Mouse (Mus musculus): ENCODE measurements around the gene Gm19402. TPM values are rescaled to one million over a fixed set of nuclear protein-coding genes. Genes with fewer than 3 reads are reported as not detected.
"Not testable (repeated sequence)": the region's sequence is repeated elsewhere in the genome, so short reads cannot be mapped to it uniquely, and the experiment has no call there.

Gm19402 gene
- polyA plus RNA-seq, 1 experiment from 2014 or later, result not detected

- H3K4me3 ChIP-seq (ENCODE audit: low read length), result no peak overlapping the region
- H3K4me2 ChIP-seq (ENCODE audit: low read length), result no peak overlapping the region
- H3K9ac ChIP-seq (ENCODE audit: low read depth, low read length), result no peak overlapping the region
- no peaks in the 10 kb centered on the region for H3K27me3 ChIP-seq (replicated peaks; ENCODE audit: control insufficient read depth, insufficient read depth, low read length)
- H3K27ac ChIP-seq (ENCODE audit: low read depth, low read length), result no peak overlapping the region
- no peaks in the 10 kb centered on the region for H3K36me3 ChIP-seq (ENCODE audit: control insufficient read depth, insufficient read depth, low read length)
- H3K4me1 ChIP-seq (ENCODE audit: control insufficient read depth, insufficient read depth, low read depth, low read length), result no peaks in the 10 kb centered on the region
- no peak for ATAC-seq
- WGBS, result 73% methylated on average over 4 of the region's 4 CpGs
- 0 out of 2 replicates have a peak, but pooled peaks cover 2% of the 10 kb centered on the region for H3K9me3 ChIP-seq (ENCODE audit: control insufficient read depth, low read length)
These were observed 23.2 kb upstream of the Gm19402 start for GRCm38 (mm10) chr10:77713734-77714133.

- not testable (repeated sequence) for H3K9me3 ChIP-seq (ENCODE audit: control insufficient read depth, low read length); ATAC-seq; H3K27ac ChIP-seq (ENCODE audit: low read depth, low read length); H3K9ac ChIP-seq (ENCODE audit: low read depth, low read length); H3K4me1 ChIP-seq (ENCODE audit: control insufficient read depth, insufficient read depth, low read depth, low read length); H3K27me3 ChIP-seq (replicated peaks; ENCODE audit: control insufficient read depth, insufficient read depth, low read length); H3K4me2 ChIP-seq (ENCODE audit: low read length); H3K4me3 ChIP-seq (ENCODE audit: low read length); H3K36me3 ChIP-seq (ENCODE audit: control insufficient read depth, insufficient read depth, low read length)
These were observed 20.6 kb upstream of the Gm19402 start, which contains the start of gene Gm10024 for GRCm38 (mm10) chr10:77711157-77711556. TSS of gene Gm10024 (plus strand) at chr10:77711457.

- Histone ChIP-seq H3K4me2 (ENCODE audit: low read length) (no peak overlapping the region), H3K27me3 (replicated peaks; ENCODE audit: control insufficient read depth, insufficient read depth, low read length) (no peaks in the 10 kb centered on the region), H3K36me3 (ENCODE audit: control insufficient read depth, insufficient read depth, low read length) (no peaks in the 10 kb centered on the region), H3K4me1 (ENCODE audit: control insufficient read depth, insufficient read depth, low read depth, low read length) (no peaks in the 10 kb centered on the region), H3K9ac (ENCODE audit: low read depth, low read length) (no peak overlapping the region), H3K4me3 (ENCODE audit: low read length) (no peak overlapping the region), H3K9me3 (ENCODE audit: control insufficient read depth, low read length) (0 out of 2 replicates have a peak, but pooled peaks cover 5% of the 10 kb centered on the region), H3K27ac (ENCODE audit: low read depth, low read length) (no peak overlapping the region)
- no peak for ATAC-seq
- 89% methylated on average over 3 of the region's 3 CpGs for WGBS
These were observed 19.3 kb upstream of the Gm19402 start for GRCm38 (mm10) chr10:77709831-77710230.

GRCm38 (mm10) chr10:77706326-77706725 is 15.8 kb upstream of the Gm19402 start, which contains the start of gene Gm10272:
TSS of gene Gm10272 (plus strand) at chr10:77706626.
- no peak within 1 kb of the TSS for H3K4me2 ChIP-seq (ENCODE audit: low read length)
- H3K27me3 ChIP-seq (replicated peaks; ENCODE audit: control insufficient read depth, insufficient read depth, low read length), result no peaks in the 10 kb centered on the region
- H3K4me3 ChIP-seq (ENCODE audit: low read length), result no peak within 1 kb of the TSS
- no peak within 1 kb of the TSS for H3K27ac ChIP-seq (ENCODE audit: low read depth, low read length)
- no peak for ATAC-seq
- H3K36me3 ChIP-seq (ENCODE audit: control insufficient read depth, insufficient read depth, low read length), result no peaks in the 10 kb centered on the region
- 93% methylated on average over 1 of the region's 1 CpGs for WGBS
- H3K9me3 ChIP-seq (ENCODE audit: control insufficient read depth, low read length), result peaks cover 9% of the 10 kb centered on the region; the same call in 1 of the 2 replicates
- no peak within 1 kb of the TSS for H3K9ac ChIP-seq (ENCODE audit: low read depth, low read length)
- no peaks in the 10 kb centered on the region for H3K4me1 ChIP-seq (ENCODE audit: control insufficient read depth, insufficient read depth, low read depth, low read length)

- Histone ChIP-seq H3K4me2 (ENCODE audit: low read length) (no peak within 1 kb of the TSS), H3K4me1 (ENCODE audit: control insufficient read depth, insufficient read depth, low read depth, low read length) (no peaks in the 10 kb centered on the region), H3K27ac (ENCODE audit: low read depth, low read length) (no peak within 1 kb of the TSS), H3K9ac (ENCODE audit: low read depth, low read length) (no peak within 1 kb of the TSS), H3K36me3 (ENCODE audit: control insufficient read depth, insufficient read depth, low read length) (no peaks in the 10 kb centered on the region), H3K9me3 (ENCODE audit: control insufficient read depth, low read length) (peaks cover 2% of the 10 kb centered on the region; the same call in 1 of the 2 replicates), H3K4me3 (ENCODE audit: low read length) (no peak within 1 kb of the TSS), H3K27me3 (replicated peaks; ENCODE audit: control insufficient read depth, insufficient read depth, low read length) (no peaks in the 10 kb centered on the region)
- WGBS, result 33% methylated on average over 4 of the region's 4 CpGs
- ATAC-seq, result no peak
These were observed 6.6 kb upstream of the Gm19402 start, which contains the start of gene Gm9508 for GRCm38 (mm10) chr10:77697133-77697532. TSS of gene Gm9508 (minus strand) at chr10:77697233.

- no peaks in the 10 kb centered on the region for H3K9me3 ChIP-seq (ENCODE audit: control insufficient read depth, low read length)
- no peaks in the 10 kb centered on the region for H3K36me3 ChIP-seq (ENCODE audit: control insufficient read depth, insufficient read depth, low read length)
- no peak overlapping the region for H3K4me2 ChIP-seq (ENCODE audit: low read length)
- no peak for ATAC-seq
- no peak overlapping the region for H3K4me3 ChIP-seq (ENCODE audit: low read length)
- no peak overlapping the region for H3K9ac ChIP-seq (ENCODE audit: low read depth, low read length)
- H3K27ac ChIP-seq (ENCODE audit: low read depth, low read length), result no peak overlapping the region
- H3K4me1 ChIP-seq (ENCODE audit: control insufficient read depth, insufficient read depth, low read depth, low read length), result peaks cover 3% of the 10 kb centered on the region; the same call in 1 of the 2 replicates
- peaks cover 18% of the 10 kb centered on the region for H3K27me3 ChIP-seq (replicated peaks; ENCODE audit: control insufficient read depth, insufficient read depth, low read length)
- 43% methylated on average over 10 of the region's 10 CpGs for WGBS
These were observed 3.5 kb downstream of the Gm19402 start for GRCm38 (mm10) chr10:77687021-77687420.

GRCm38 (mm10) chr10:77685895-77686664 is 4.5 kb downstream of the Gm19402 start, which contains the start of gene Tspear:
TSS of gene Tspear (plus strand) at chr10:77686569.
- no peaks in the 10 kb centered on the region for H3K36me3 ChIP-seq (ENCODE audit: control insufficient read depth, insufficient read depth, low read length)
- no peak within 1 kb of the TSS for H3K4me2 ChIP-seq (ENCODE audit: low read length)
- H3K4me3 ChIP-seq (ENCODE audit: low read length), result no peak within 1 kb of the TSS
- peaks cover 3% of the 10 kb centered on the region; the same call in 1 of the 2 replicates for H3K4me1 ChIP-seq (ENCODE audit: control insufficient read depth, insufficient read depth, low read depth, low read length)
- H3K27me3 ChIP-seq (replicated peaks; ENCODE audit: control insufficient read depth, insufficient read depth, low read length), result peaks cover 18% of the 10 kb centered on the region
- no peaks in the 10 kb centered on the region for H3K9me3 ChIP-seq (ENCODE audit: control insufficient read depth, low read length)
- WGBS, result 11% methylated on average over 22 of the region's 22 CpGs
- H3K27ac ChIP-seq (ENCODE audit: low read depth, low read length), result no peak within 1 kb of the TSS
- H3K9ac ChIP-seq (ENCODE audit: low read depth, low read length), result no peak within 1 kb of the TSS
- no peak; the same call in 1 of the 2 replicates for ATAC-seq

- H3K27me3 ChIP-seq (replicated peaks; ENCODE audit: control insufficient read depth, insufficient read depth, low read length), result peaks cover 22% of the 10 kb centered on the region
- no peak overlapping the region for H3K4me2 ChIP-seq (ENCODE audit: low read length)
- H3K27ac ChIP-seq (ENCODE audit: low read depth, low read length), result no peak overlapping the region
- 38% methylated on average over 8 of the region's 8 CpGs for WGBS
- peaks cover 3% of the 10 kb centered on the region; the same call in 1 of the 2 replicates for H3K4me1 ChIP-seq (ENCODE audit: control insufficient read depth, insufficient read depth, low read depth, low read length)
- H3K36me3 ChIP-seq (ENCODE audit: control insufficient read depth, insufficient read depth, low read length), result no peaks in the 10 kb centered on the region
- H3K9me3 ChIP-seq (ENCODE audit: control insufficient read depth, low read length), result no peaks in the 10 kb centered on the region
- ATAC-seq, result no peak
- no peak overlapping the region for H3K9ac ChIP-seq (ENCODE audit: low read depth, low read length)
- no peak overlapping the region for H3K4me3 ChIP-seq (ENCODE audit: low read length)
These were observed 6.4 kb downstream of the Gm19402 start for GRCm38 (mm10) chr10:77684181-77684580.

GRCm38 (mm10) chr10:77682994-77683393 is 7.6 kb downstream of the Gm19402 start:
- Histone ChIP-seq H3K9me3 (ENCODE audit: control insufficient read depth, low read length) (no peaks in the 10 kb centered on the region), H3K9ac (ENCODE audit: low read depth, low read length) (no peak overlapping the region), H3K4me1 (ENCODE audit: control insufficient read depth, insufficient read depth, low read depth, low read length) (peaks cover 4% of the 10 kb centered on the region), H3K4me3 (ENCODE audit: low read length) (no peak overlapping the region), H3K36me3 (ENCODE audit: control insufficient read depth, insufficient read depth, low read length) (no peaks in the 10 kb centered on the region), H3K4me2 (ENCODE audit: low read length) (no peak overlapping the region), H3K27ac (ENCODE audit: low read depth, low read length) (no peak overlapping the region), H3K27me3 (replicated peaks; ENCODE audit: control insufficient read depth, insufficient read depth, low read length) (peaks cover 26% of the 10 kb centered on the region)
- no peak for ATAC-seq
- WGBS, result 81% methylated on average over 7 of the region's 7 CpGs
